Mouse (Mus musculus): ENCODE data around the gene Oard1. TPM values are rescaled to one million over a fixed set of nuclear protein-coding genes. Genes with fewer than 3 reads are reported as not detected.

Oard1 gene
- polyA plus RNA-seq, 1 experiment from 2014 or later = 73.5 TPM

DNA sequence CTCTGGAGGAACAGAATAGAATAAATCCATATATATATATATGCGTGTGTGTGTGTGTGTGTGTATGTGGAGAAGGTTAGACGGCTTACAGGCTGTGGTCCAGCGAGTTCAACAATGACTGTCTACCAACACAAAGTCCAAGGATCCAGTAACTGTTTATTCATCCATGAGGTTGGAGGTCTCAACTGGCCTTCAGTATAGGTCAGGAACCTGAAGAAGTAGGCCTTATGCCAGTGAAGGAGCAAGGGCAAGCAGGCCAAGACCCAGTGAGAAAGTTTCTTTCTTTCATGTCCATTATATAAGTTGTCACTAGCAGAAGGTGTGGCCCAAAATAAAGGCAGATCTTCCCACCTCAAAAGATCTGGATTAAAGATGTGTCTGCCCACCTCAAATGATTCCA lies 7.1 kb upstream of the Oard1 start:
- Histone ChIP-seq H3K4me2 (ENCODE audit: low read depth) (no peak overlapping the region), H3K9ac (ENCODE audit: low read length) (no peak overlapping the region), H3K27ac (ENCODE audit: low read depth, low read length) (no peak overlapping the region), H3K4me3 (ENCODE audit: low read depth, low read length) (no peak overlapping the region), H3K9me3 (ENCODE audit: control insufficient read depth, low read length) (no peaks in the 10 kb centered on the region), H3K4me1 (ENCODE audit: control insufficient read depth, insufficient read depth, low read length) (peaks cover 5% of the 10 kb centered on the region), H3K27me3 (ENCODE audit: control insufficient read depth, insufficient read depth, low read length) (no peaks in the 10 kb centered on the region), H3K36me3 (ENCODE audit: control insufficient read depth, insufficient read depth, low read length) (peaks cover 9% of the 10 kb centered on the region)
- DNase-seq (ENCODE audit: low spot score) (no peak), ATAC-seq (ENCODE audit: insufficient read depth, low FRiP score, low TSS enrichment) (no peak)
- WGBS = 94% methylated on average over 3 of the region's 3 CpGs

DNA sequence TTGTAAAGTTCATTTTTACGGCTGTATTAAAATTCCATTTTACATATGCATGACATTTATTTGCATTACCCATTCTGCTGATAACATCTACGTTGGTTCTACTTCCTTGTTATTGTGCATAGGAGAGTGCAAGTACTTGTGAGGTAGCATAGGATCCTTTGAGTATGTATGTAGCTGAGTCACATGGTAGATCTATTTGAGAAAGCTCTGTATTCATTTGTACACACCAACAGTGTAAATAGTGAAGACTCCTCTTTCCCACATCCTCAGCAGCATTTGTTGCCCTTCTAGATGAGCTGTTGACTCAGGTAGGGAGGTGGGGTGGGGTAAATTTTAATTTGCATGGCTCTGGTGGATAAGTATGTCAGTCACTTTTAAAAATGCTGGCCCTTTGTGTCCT lies 6.0 kb upstream of the Oard1 start:
- Histone ChIP-seq H3K4me3 (ENCODE audit: low read depth, low read length) (no peak overlapping the region), H3K4me1 (ENCODE audit: control insufficient read depth, insufficient read depth, low read length) (peaks cover 8% of the 10 kb centered on the region), H3K9me3 (ENCODE audit: control insufficient read depth, low read length) (no peaks in the 10 kb centered on the region), H3K27me3 (ENCODE audit: control insufficient read depth, insufficient read depth, low read length) (no peaks in the 10 kb centered on the region), H3K36me3 (ENCODE audit: control insufficient read depth, insufficient read depth, low read length) (peaks cover 8% of the 10 kb centered on the region), H3K4me2 (ENCODE audit: low read depth) (no peak overlapping the region), H3K9ac (ENCODE audit: low read length) (no peak overlapping the region), H3K27ac (ENCODE audit: low read depth, low read length) (no peak overlapping the region)
- 87% methylated on average over 2 of the region's 2 CpGs for WGBS
- ATAC-seq (ENCODE audit: insufficient read depth, low FRiP score, low TSS enrichment) (no peak), DNase-seq (ENCODE audit: low spot score) (no peak)

DNA sequence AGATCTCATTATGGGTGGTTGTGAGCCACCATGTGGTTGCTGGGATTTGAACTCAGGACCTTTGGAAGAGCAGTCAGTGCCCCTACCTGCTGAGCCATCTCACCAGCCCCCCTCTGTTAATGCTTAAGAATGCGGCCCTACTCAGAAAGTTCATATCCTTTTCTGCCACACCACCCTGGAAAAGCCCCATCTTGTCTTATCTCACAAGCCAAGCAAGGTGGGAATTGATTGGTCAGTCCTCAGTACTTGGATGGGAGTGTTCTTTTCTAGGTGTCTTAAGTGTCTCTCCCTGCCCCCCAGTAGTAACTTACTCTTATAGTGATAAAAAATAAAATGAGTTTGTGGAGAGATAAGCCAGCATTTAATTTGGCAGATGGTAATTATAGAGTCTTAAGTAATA lies 5.1 kb upstream of the Oard1 start:
- 82% methylated on average over 1 of the region's 1 CpGs for WGBS
- Histone ChIP-seq H3K36me3 (ENCODE audit: control insufficient read depth, insufficient read depth, low read length) (peaks cover 3% of the 10 kb centered on the region), H3K9me3 (ENCODE audit: control insufficient read depth, low read length) (no peaks in the 10 kb centered on the region)

DNA sequence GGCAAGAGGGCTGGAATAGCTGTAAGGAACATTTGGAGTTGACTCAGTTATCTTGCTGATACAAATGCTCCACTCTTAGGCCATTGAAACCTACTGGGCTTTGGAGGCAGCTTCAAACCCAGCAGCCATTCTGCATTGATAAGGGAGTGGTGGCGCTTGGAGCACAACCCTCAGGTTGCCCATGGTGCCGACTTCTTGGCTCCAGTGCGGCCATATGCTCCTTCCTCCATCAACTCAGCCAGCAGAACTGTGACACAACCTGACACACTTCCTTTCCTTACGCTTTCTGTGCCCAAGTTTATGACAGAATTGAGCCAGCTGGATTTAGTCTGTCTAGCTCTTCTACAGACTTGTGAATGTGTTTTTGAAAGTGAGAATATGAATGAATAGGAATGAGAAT lies 2.7 kb upstream of the Oard1 start:
- Histone ChIP-seq H3K4me3 (ENCODE audit: low read depth, low read length) (no peak overlapping the region), H3K4me1 (ENCODE audit: control insufficient read depth, insufficient read depth, low read length) (peaks cover 12% of the 10 kb centered on the region), H3K27ac (ENCODE audit: low read depth, low read length) (no peak overlapping the region), H3K4me2 (ENCODE audit: low read depth) (peak overlapping the region; percentile 53; the same call in 1 of the 2 replicates), H3K9me3 (ENCODE audit: control insufficient read depth, low read length) (no peaks in the 10 kb centered on the region), H3K27me3 (ENCODE audit: control insufficient read depth, insufficient read depth, low read length) (no peaks in the 10 kb centered on the region), H3K36me3 (ENCODE audit: control insufficient read depth, insufficient read depth, low read length) (no peaks in the 10 kb centered on the region), H3K9ac (ENCODE audit: low read length) (peak overlapping the region; percentile 99; the same call in 1 of the 2 replicates)
- DNase-seq (ENCODE audit: low spot score) (no peak), ATAC-seq (ENCODE audit: insufficient read depth, low FRiP score, low TSS enrichment) (no peak)
- WGBS = 87% methylated on average over 4 of the region's 4 CpGs

More for the DNA sequence above, 5.1 kb upstream of the Oard1 start:
- Histone ChIP-seq H3K27me3 (ENCODE audit: control insufficient read depth, insufficient read depth, low read length) (no peaks in the 10 kb centered on the region), H3K4me1 (ENCODE audit: control insufficient read depth, insufficient read depth, low read length) (peaks cover 8% of the 10 kb centered on the region), H3K27ac (ENCODE audit: low read depth, low read length) (no peak overlapping the region), H3K9ac (ENCODE audit: low read length) (no peak overlapping the region), H3K4me2 (ENCODE audit: low read depth) (no peak overlapping the region), H3K4me3 (ENCODE audit: low read depth, low read length) (no peak overlapping the region)
- no peak for ATAC-seq (ENCODE audit: insufficient read depth, low FRiP score, low TSS enrichment)
- no peak for DNase-seq (ENCODE audit: low spot score)

DNA sequence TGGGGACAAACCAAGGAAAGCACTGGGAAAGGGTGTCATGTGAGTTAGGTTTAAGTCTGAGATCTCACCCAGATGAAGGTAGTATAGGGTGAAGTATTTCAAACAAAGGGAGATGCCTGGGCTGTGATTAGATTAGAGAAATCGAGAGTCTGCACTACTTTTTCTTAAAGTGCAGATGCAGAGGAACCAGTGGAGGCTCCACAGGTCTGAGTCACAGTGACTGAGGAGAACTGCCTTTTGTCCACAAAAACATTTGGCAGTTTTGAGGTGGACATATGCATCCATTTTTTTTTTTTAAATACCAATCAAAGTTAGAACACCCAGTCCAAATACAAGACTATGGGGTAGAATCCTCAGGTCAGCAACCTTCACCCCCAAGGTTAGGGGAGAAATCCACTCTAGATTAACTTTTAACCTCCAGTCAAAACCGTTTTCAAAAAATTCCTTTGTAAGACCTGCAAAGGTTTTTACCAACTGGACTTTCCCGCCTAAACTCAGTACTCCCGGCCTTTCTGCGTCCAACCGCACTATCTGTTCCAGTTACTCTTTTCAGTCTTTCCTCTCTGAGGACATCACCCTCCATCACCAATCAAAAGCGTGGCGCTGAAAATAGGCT lies 1.8 kb upstream of the Oard1 start:
- no peak for DNase-seq (ENCODE audit: low spot score)
- Histone ChIP-seq H3K9me3 (ENCODE audit: control insufficient read depth, low read length) (no peaks in the 10 kb centered on the region), H3K36me3 (ENCODE audit: control insufficient read depth, insufficient read depth, low read length) (no peaks in the 10 kb centered on the region; the same call in 1 of the 2 replicates), H3K4me2 (ENCODE audit: low read depth) (peak overlapping the region; percentile 53), H3K4me1 (ENCODE audit: control insufficient read depth, insufficient read depth, low read length) (peaks cover 12% of the 10 kb centered on the region), H3K27ac (ENCODE audit: low read depth, low read length) (peak overlapping the region; percentile 100; the same call in 1 of the 2 replicates), H3K4me3 (ENCODE audit: low read depth, low read length) (peak overlapping the region; percentile 93), H3K9ac (ENCODE audit: low read length) (peak overlapping the region; percentile 99), H3K27me3 (ENCODE audit: control insufficient read depth, insufficient read depth, low read length) (no peaks in the 10 kb centered on the region)
- no peak for ATAC-seq (ENCODE audit: insufficient read depth, low FRiP score, low TSS enrichment)
- WGBS = 25% methylated on average over 8 of the region's 8 CpGs

DNA sequence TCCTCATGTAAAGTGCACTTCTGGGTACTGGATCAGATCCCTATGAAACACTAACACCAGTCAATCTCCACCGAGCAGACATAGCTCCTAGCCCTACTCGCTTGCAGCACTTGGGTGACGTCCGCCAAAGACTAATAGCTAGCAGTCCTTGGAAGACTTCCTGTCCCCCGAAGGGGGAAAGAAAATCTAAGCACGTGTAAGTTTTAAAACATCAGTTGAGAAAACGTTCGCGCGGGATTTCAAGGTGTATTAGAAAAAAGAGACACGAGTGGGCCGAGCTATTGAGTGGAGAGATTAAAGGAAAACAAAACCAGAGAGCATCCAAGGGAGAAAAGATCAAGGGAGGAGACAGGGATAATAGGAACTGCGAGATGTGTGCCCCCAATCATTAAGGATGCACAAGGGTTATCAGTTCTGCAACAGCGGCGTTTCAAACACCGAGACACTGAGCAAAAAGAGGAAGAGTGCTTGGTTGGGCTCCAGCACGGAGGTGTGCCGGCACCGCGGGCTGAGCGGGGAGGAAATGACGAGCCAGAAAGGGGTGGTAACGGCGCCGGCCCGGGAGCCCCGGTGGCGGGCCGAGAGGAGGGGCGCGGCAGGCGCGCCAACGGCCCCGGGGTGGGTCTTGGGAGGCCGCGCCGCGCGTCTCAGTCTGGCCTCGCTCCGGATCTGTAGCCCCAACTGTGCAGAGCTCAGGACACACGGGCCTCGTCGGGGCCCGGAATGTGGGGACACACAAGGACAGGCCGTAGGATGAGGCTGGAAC lies 1.1 kb upstream of the Oard1 start:
- H3K4me2 ChIP-seq (ENCODE audit: low read depth) = peak overlapping the region; percentile 53
- under 1% methylated on average over 45 of the region's 47 CpGs for WGBS
- ATAC-seq (ENCODE audit: insufficient read depth, low FRiP score, low TSS enrichment) = peak; percentile 35
- DNase-seq (ENCODE audit: low spot score) = peak; percentile 79
- peaks cover 12% of the 10 kb centered on the region for H3K4me1 ChIP-seq (ENCODE audit: control insufficient read depth, insufficient read depth, low read length)
- peak overlapping the region; percentile 100 for H3K27ac ChIP-seq (ENCODE audit: low read depth, low read length)
- peak overlapping the region; percentile 99 for H3K9ac ChIP-seq (ENCODE audit: low read length)
- H3K9me3 ChIP-seq (ENCODE audit: control insufficient read depth, low read length) = no peaks in the 10 kb centered on the region
- H3K36me3 ChIP-seq (ENCODE audit: control insufficient read depth, insufficient read depth, low read length) = no peaks in the 10 kb centered on the region; the same call in 1 of the 2 replicates
- H3K27me3 ChIP-seq (ENCODE audit: control insufficient read depth, insufficient read depth, low read length) = no peaks in the 10 kb centered on the region
- H3K4me3 ChIP-seq (ENCODE audit: low read depth, low read length) = peak overlapping the region; percentile 93

DNA sequence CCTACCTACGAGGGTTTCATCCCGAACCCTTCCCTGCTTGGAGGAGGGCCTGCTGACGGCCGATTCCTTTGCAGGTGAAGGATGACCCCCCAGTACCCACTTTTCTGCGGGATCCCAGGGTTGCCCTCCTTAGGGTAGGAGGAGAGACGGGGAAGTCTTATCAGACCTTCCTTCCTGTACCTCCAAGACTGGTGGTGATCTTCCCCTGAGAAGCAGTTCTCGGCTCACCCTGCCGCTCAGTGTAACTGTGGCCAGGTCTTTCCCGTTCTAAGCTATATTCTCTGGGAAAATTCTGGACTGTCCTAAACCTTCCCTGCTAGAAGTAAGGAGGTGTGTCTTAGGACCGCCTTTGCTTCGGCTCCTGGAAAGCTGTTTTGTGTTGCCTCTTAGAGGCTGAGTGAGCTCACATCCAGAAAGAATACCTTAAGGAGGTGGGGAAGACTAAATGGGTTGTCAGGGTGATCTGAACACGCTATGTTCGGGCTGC lies 528 bp downstream of the Oard1 start:
- DNase-seq (ENCODE audit: low spot score) (no peak), ATAC-seq (ENCODE audit: insufficient read depth, low FRiP score, low TSS enrichment) (peak; percentile 15)
- Histone ChIP-seq H3K4me1 (ENCODE audit: control insufficient read depth, insufficient read depth, low read length) (peaks cover 12% of the 10 kb centered on the region), H3K9me3 (ENCODE audit: control insufficient read depth, low read length) (no peaks in the 10 kb centered on the region), H3K27ac (ENCODE audit: low read depth, low read length) (peak overlapping the region; percentile 100), H3K4me2 (ENCODE audit: low read depth) (peak overlapping the region; percentile 50), H3K9ac (ENCODE audit: low read length) (peak overlapping the region; percentile 87), H3K36me3 (ENCODE audit: control insufficient read depth, insufficient read depth, low read length) (no peaks in the 10 kb centered on the region; the same call in 1 of the 2 replicates), H3K27me3 (ENCODE audit: control insufficient read depth, insufficient read depth, low read length) (no peaks in the 10 kb centered on the region), H3K4me3 (ENCODE audit: low read depth, low read length) (peak overlapping the region; percentile 93)
- 0% methylated on average over 13 of the region's 13 CpGs for WGBS

DNA sequence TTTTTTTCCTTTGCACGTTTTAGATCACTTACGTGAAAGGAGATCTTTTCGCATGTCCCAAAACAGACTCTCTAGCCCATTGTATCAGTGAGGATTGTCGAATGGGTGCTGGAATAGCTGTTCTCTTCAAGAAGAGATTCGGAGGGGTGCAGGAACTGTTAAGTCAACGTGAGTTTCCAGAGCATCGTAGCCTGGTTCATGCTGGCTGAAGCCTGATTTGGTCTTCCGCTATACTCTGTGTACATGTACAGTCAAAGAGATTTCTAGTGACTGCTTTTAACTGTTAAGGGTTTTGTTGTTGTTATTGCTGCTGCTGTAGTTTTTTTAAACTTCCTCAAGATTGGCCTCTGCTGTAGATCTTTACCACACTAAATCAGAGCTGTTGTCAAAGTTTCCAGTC lies 1.4 kb downstream of the Oard1 start:
- 77% methylated on average over 8 of the region's 8 CpGs for WGBS
- H3K9ac ChIP-seq (ENCODE audit: low read length) = peak overlapping the region; percentile 87
- no peak for ATAC-seq (ENCODE audit: insufficient read depth, low FRiP score, low TSS enrichment)
- H3K4me2 ChIP-seq (ENCODE audit: low read depth) = peak overlapping the region; percentile 50
- H3K27ac ChIP-seq (ENCODE audit: low read depth, low read length) = no peak overlapping the region
- H3K4me3 ChIP-seq (ENCODE audit: low read depth, low read length) = peak overlapping the region; percentile 93
- H3K4me1 ChIP-seq (ENCODE audit: control insufficient read depth, insufficient read depth, low read length) = peaks cover 12% of the 10 kb centered on the region
- H3K9me3 ChIP-seq (ENCODE audit: control insufficient read depth, low read length) = no peaks in the 10 kb centered on the region
- H3K27me3 ChIP-seq (ENCODE audit: control insufficient read depth, insufficient read depth, low read length) = no peaks in the 10 kb centered on the region
- no peaks in the 10 kb centered on the region; the same call in 1 of the 2 replicates for H3K36me3 ChIP-seq (ENCODE audit: control insufficient read depth, insufficient read depth, low read length)
- no peak for DNase-seq (ENCODE audit: low spot score)
